In genomic region chr4:116878491-116878890, GRCm38 (mm10) we compare ENCODE assay signal across 8 mouse cellular contexts. TPM values are rescaled to one million over a fixed set of nuclear protein-coding genes. Genes with fewer than 3 reads are reported as not detected.
A peak's percentile ranks its signal among the peaks of the same experiment; 100 is the strongest.
DNase-seq lines count a peak whose midpoint lies in the region; ATAC-seq lines count a peak whose summit lies in the region.

No protein-coding gene starts in this region.

- H3K9ac ChIP-seq in embryonic facial prominence, embryonic 13.5 days = no peak overlapping the region
- no peak overlapping the region for H3K9ac ChIP-seq in intestine, embryonic 16.5 days (ENCODE audit: low read depth, low read length)
- no peak overlapping the region for H3K9ac ChIP-seq in limb, embryonic 15.5 days

- no peak for ATAC-seq in embryonic facial prominence, embryonic 13.5 days (ENCODE audit: insufficient number of reproducible peaks, insufficient read depth, low FRiP score, low TSS enrichment, low read depth)
- ATAC-seq in intestine, embryonic 16.5 days = no peak
- ATAC-seq in limb, embryonic 15.5 days (ENCODE audit: insufficient number of reproducible peaks, low FRiP score, low TSS enrichment, low read depth) = no peak

- 4% methylated on average over 11 of the region's 11 CpGs for WGBS in embryonic facial prominence, embryonic 13.5 days
- 6% methylated on average over 11 of the region's 11 CpGs for WGBS in intestine, embryonic 16.5 days
- 9% methylated on average over 11 of the region's 11 CpGs for WGBS in limb, embryonic 15.5 days

- H3K27me3 ChIP-seq in embryonic facial prominence, embryonic 13.5 days = peaks cover 44% of the 10 kb centered on the region
- 0 out of 2 replicates have a peak, but pooled peaks cover 3% of the 10 kb centered on the region for H3K27me3 ChIP-seq in intestine, embryonic 16.5 days (replicated peaks; ENCODE audit: control insufficient read depth, insufficient read depth, low read length)
- H3K27me3 ChIP-seq in limb, embryonic 15.5 days = peaks cover 31% of the 10 kb centered on the region

- peak overlapping the region; percentile 77 for H3K4me3 ChIP-seq in embryonic facial prominence, embryonic 13.5 days
- peak overlapping the region; percentile 82 for H3K4me3 ChIP-seq in intestine, embryonic 16.5 days (ENCODE audit: low read length)
- H3K4me3 ChIP-seq in limb, embryonic 15.5 days = peak overlapping the region; percentile 5; the same call in 1 of the 2 replicates

- H3K4me1 ChIP-seq in embryonic facial prominence, embryonic 13.5 days = peaks cover 7% of the 10 kb centered on the region; the same call in 1 of the 2 replicates
- H3K4me1 ChIP-seq in intestine, embryonic 16.5 days (ENCODE audit: control insufficient read depth, insufficient read depth, low read length) = 0 out of 2 replicates have a peak, but pooled peaks cover 2% of the 10 kb centered on the region
- H3K4me1 ChIP-seq in limb, embryonic 15.5 days = peaks cover 8% of the 10 kb centered on the region

- H3K36me3 ChIP-seq in embryonic facial prominence, embryonic 13.5 days = no peaks in the 10 kb centered on the region
- H3K36me3 ChIP-seq in intestine, embryonic 16.5 days (ENCODE audit: control insufficient read depth, insufficient read depth, low read length) = no peaks in the 10 kb centered on the region
- no peaks in the 10 kb centered on the region for H3K36me3 ChIP-seq in limb, embryonic 15.5 days

- H3K9me3 ChIP-seq in embryonic facial prominence, embryonic 13.5 days = no peaks in the 10 kb centered on the region
- H3K9me3 ChIP-seq in intestine, embryonic 16.5 days (ENCODE audit: control insufficient read depth, low read length) = no peaks in the 10 kb centered on the region
- no peaks in the 10 kb centered on the region for H3K9me3 ChIP-seq in limb, embryonic 15.5 days

- DNase-seq in adrenal gland, adult (ENCODE audit: inconsistent age in 2 of 2, low spot score in 1 of 2) = peak; percentile 9 to 60
- no peak for DNase-seq in adrenal gland, adult 18-20 months (ENCODE audit: low spot score in 2 of 2)
- peak; percentile 58 for DNase-seq in Muller cell, postnatal 12 days (ENCODE audit: inconsistent ontology term)
- peak; percentile 75 for DNase-seq in retina, embryonic 14.5 days (ENCODE audit: low spot score)
- no peak for DNase-seq in gastrocnemius, postnatal 25 days

- H3K4me2 ChIP-seq in embryonic facial prominence, embryonic 13.5 days = peak overlapping the region; percentile 96
- H3K4me2 ChIP-seq in intestine, embryonic 16.5 days (ENCODE audit: low read depth, low read length) = peak overlapping the region; percentile 97
- H3K4me2 ChIP-seq in limb, embryonic 15.5 days = peak overlapping the region; percentile 98

- H3K27ac ChIP-seq in embryonic facial prominence, embryonic 13.5 days = no peak overlapping the region
- no peak overlapping the region for H3K27ac ChIP-seq in intestine, embryonic 16.5 days (ENCODE audit: low read length)
- H3K27ac ChIP-seq in limb, embryonic 15.5 days = no peak overlapping the region

RNA-seq across cellular contexts. Expression of gene Zswim5, which starts 1.3 kb away (rescaled TPM):
- 1 to 10 TPM; 3.8 to 5.2 TPM for total RNA-seq in adrenal gland, adult 18-20 months (2021)
- polyA plus RNA-seq in embryonic facial prominence, embryonic 13.5 days (2015; fragmentation: Nextera tagmentation; extraction: Ambion mirVana) = 0.66 and 0.85 TPM in 2 replicates
- 1.2 and 1.4 TPM in 2 replicates for polyA plus RNA-seq in intestine, embryonic 16.5 days (2015; fragmentation: Nextera tagmentation; extraction: Ambion mirVana)
- polyA plus RNA-seq in limb, embryonic 15.5 days (2015; fragmentation: Nextera tagmentation; extraction: Ambion mirVana) = 0.22 and 0.24 TPM in 2 replicates
- total RNA-seq in gastrocnemius, postnatal 25 days (2021) = under 1 TPM; 0.11 to 0.13 TPM

RNA-seq across cellular contexts. Expression of gene Hpdl, which starts 57.0 kb away (rescaled TPM):
- total RNA-seq in adrenal gland, adult 18-20 months (2021) = 1 to 10 TPM; 1.8 to 4.7 TPM
- polyA plus RNA-seq in embryonic facial prominence, embryonic 13.5 days (2015; fragmentation: Nextera tagmentation; extraction: Ambion mirVana) = 0.70 and 1.0 TPM in 2 replicates
- 1.5 and 1.9 TPM in 2 replicates for polyA plus RNA-seq in intestine, embryonic 16.5 days (2015; fragmentation: Nextera tagmentation; extraction: Ambion mirVana)
- polyA plus RNA-seq in limb, embryonic 15.5 days (2015; fragmentation: Nextera tagmentation; extraction: Ambion mirVana) = 0.56 and 0.68 TPM in 2 replicates
- total RNA-seq in gastrocnemius, postnatal 25 days (2021) = 1 to 10 TPM; 2.0 to 2.3 TPM

Comparison
In these comparisons a context has a peak if more than half of its experiments do, and no peak if none do; other contexts are left out.
1. DNase-seq: peak in adrenal gland, adult (2 of 2), Muller cell, postnatal 12 days (single experiment) and retina, embryonic 14.5 days (single experiment); none in adrenal gland, adult 18-20 months (0 of 2) and gastrocnemius, postnatal 25 days (single experiment).
2. H3K4me3 ChIP-seq: peak in every context shown above with its lines; median percentile 82 in intestine, embryonic 16.5 days; 77 in embryonic facial prominence, embryonic 13.5 days; 5 in limb, embryonic 15.5 days.
3. Peak in every context shown above with its lines, with median percentiles within 50 percentile points of each other: H3K4me2 ChIP-seq.